Mouse (Mus musculus): ENCODE measurements around the gene Fam117a.

DNA sequence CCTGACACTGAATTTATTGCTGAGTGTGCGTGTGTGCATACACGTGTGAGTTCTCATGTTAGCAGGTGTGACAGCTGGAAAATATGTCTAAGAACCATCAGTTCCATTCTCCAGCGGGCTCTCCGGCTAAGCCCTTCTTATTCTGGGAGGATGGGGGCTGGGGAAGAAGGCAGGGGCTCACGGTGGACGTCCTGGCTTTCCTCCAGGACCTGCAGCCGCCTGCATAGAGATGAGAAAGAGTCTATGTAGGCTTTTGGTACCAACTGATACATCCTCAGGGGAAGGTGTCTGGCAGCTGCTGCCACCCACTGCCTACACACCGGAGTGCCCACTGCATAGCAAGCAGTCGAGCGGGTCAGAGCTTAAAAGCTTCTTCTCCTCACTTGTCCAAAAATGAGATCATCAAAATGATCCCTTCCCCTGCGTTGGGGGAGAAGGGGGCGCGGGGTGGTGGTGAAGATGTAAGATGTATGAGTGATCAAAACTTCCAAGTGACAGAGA is 62.8 kb downstream of the Fam117a start:
- TF ChIP-seq CTCF (IDR thresholded peaks at IDR 0.05; ENCODE audit: insufficient read depth, low read length) (no peak), POLR2A (IDR thresholded peaks at IDR 0.05; ENCODE audit: borderline replicate concordance, extremely low read depth, low read depth, low read length) (no peak)
